Mouse (Mus musculus): ENCODE measurements around the gene Cyp27b1. TPM values are rescaled to one million over a fixed set of nuclear protein-coding genes. Genes with fewer than 3 reads are reported as not detected.
A peak's percentile ranks its signal among the peaks of the same experiment; 100 is the strongest.

Cyp27b1 gene
- polyA plus RNA-seq, 1 experiment from 2014 or later, result not detected

GRCm38 (mm10) chr10:127040569-127041214 is 7.4 kb upstream of the Cyp27b1 start:
- WGBS (ENCODE audit: missing documents), result 9% methylated on average over 20 of the region's 20 CpGs
- no peaks in the 10 kb centered on the region for H3K79me2 ChIP-seq (ENCODE audit: inconsistent target)
- no peak overlapping the region for H3K27ac ChIP-seq
- H3K4me3 ChIP-seq (ENCODE audit: inconsistent target), result peak overlapping the region; percentile 65
- no peaks in the 10 kb centered on the region for H3K36me3 ChIP-seq (ENCODE audit: inconsistent target)

DNA sequence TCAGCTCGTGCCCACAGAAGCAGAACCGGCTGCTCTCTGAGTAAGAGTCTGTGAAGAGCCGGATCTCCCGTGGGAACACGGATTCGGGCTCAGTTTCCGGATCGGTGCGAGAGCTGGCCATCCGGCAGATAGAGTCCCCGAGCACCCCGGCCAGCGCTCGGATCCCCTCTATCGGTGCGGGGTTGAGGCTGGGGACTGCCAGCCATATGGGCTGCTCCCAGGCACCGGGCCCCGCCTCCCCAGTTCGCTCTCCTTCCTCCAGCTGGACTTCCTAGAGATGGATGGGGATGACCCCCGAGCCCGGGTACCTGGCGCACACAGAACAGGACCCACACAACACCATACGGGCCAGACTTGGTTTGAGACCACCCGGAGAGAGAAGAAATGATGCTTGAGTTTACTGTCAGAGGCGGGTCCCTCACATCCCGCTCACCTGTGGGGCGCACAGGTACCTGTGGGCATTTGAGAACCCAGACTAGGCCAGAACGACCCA is 6.7 kb upstream of the Cyp27b1 start, which contains the start of the genes Mettl1 and Eef1akmt3:
Mettl1 (plus strand) TSS at position 141 of the 493 bp plus-strand sequence.
Eef1akmt3 (minus strand) TSS at position 240 of the 493 bp plus-strand sequence.
- peak within 1 kb of the TSS; percentile 65 for H3K4me3 ChIP-seq (ENCODE audit: inconsistent target)
- H3K36me3 ChIP-seq (ENCODE audit: inconsistent target), result no peaks in the 10 kb centered on the region
- H3K79me2 ChIP-seq (ENCODE audit: inconsistent target), result no peaks in the 10 kb centered on the region
- peak within 1 kb of the TSS; percentile 32; the same call in 1 of the 2 replicates for H3K27ac ChIP-seq
- WGBS (ENCODE audit: missing documents), result 1% methylated on average over 25 of the region's 28 CpGs

DNA sequence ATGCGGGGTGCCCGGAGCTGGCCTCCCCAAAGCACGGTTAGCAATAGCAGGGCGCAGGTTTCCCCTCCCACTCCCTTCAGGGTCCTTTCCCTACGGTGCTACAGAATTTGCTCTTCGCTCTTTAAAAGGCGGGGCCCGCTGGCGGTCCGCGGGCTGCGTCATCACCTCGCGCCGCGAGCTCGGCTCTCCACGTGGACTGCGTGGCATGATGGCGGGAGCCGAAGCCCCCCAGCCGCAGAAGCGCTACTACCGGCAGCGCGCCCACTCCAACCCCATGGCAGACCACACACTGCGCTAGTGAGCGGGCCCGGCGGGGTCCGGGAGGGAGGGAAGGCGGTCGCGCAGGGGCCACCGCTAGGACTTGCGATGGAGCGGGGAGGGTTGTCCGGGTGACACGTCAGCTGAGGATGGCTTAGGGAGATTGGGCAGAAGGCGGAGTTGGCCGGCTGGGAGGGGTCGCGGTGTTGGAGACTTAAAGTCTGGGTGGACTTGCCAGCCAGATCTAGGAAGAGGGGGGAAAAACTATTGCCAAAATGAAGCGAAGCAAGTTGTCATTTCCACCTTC is 6.2 kb upstream of the Cyp27b1 start:
- peak overlapping the region; percentile 32; the same call in 1 of the 2 replicates for H3K27ac ChIP-seq
- 1% methylated on average over 44 of the region's 44 CpGs for WGBS (ENCODE audit: missing documents)
- no peaks in the 10 kb centered on the region for H3K79me2 ChIP-seq (ENCODE audit: inconsistent target)
- H3K4me3 ChIP-seq (ENCODE audit: inconsistent target), result peak overlapping the region; percentile 65
- H3K36me3 ChIP-seq (ENCODE audit: inconsistent target), result no peaks in the 10 kb centered on the region

DNA sequence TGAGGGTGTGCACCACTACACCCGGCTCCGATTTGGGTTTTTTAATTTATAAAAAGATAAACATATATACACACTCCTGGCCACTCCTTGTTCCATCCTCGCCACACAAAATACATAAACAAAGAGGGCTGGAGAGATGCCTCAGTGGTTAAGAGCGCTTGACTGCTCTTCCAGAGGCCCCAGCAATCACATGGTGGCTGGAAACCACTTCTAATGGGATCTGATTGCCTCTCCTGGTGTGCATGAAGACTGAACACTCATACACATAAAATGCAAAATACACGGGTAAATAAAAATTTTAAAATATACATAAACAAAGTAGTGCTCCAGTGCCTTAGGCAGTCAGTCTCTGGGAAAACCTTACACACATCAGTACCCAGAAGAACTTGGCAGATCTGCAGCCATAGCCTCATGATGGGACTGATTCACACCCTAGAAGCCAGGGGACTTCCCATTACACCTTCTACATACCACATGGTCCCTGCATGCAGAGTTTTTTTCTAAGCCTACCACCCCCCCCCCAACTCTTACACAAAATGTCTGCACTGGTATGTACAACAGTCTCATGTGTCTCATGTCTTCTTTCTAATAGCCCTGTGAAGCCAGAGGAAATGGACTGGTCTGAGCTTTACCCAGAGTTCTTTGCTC is 5.5 kb upstream of the Cyp27b1 start:
- Histone ChIP-seq H3K79me2 (ENCODE audit: inconsistent target) (no peaks in the 10 kb centered on the region), H3K27ac (peak overlapping the region; percentile 32; the same call in 1 of the 2 replicates), H3K36me3 (ENCODE audit: inconsistent target) (no peaks in the 10 kb centered on the region), H3K4me3 (ENCODE audit: inconsistent target) (peak overlapping the region; percentile 65)
- 20% methylated on average over 5 of the region's 5 CpGs for WGBS (ENCODE audit: missing documents)

DNA sequence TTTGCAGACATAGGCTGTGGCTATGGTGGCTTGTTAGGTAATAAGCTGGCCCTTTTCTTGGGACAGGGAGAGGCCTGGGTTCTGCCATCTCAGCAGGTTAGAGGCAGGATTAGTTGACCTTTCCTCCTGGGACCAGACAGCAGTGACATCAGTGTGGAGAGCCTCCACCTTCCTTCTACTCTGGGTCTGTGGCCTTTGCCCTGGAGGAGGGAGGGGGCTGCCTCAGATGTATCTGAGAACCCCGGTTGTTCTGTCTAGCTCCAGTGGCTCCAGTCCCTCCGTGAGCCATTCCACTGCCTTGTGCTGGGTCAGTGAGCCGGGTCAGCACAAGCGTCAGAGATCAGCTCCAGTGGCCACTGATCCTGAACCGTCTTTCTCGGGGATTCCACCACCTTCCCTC is 4.9 kb upstream of the Cyp27b1 start:
- Histone ChIP-seq H3K36me3 (ENCODE audit: inconsistent target) (no peaks in the 10 kb centered on the region), H3K4me3 (ENCODE audit: inconsistent target) (no peak overlapping the region), H3K79me2 (ENCODE audit: inconsistent target) (no peaks in the 10 kb centered on the region), H3K27ac (no peak overlapping the region)
- 98% methylated on average over 6 of the region's 6 CpGs for WGBS (ENCODE audit: missing documents)

DNA sequence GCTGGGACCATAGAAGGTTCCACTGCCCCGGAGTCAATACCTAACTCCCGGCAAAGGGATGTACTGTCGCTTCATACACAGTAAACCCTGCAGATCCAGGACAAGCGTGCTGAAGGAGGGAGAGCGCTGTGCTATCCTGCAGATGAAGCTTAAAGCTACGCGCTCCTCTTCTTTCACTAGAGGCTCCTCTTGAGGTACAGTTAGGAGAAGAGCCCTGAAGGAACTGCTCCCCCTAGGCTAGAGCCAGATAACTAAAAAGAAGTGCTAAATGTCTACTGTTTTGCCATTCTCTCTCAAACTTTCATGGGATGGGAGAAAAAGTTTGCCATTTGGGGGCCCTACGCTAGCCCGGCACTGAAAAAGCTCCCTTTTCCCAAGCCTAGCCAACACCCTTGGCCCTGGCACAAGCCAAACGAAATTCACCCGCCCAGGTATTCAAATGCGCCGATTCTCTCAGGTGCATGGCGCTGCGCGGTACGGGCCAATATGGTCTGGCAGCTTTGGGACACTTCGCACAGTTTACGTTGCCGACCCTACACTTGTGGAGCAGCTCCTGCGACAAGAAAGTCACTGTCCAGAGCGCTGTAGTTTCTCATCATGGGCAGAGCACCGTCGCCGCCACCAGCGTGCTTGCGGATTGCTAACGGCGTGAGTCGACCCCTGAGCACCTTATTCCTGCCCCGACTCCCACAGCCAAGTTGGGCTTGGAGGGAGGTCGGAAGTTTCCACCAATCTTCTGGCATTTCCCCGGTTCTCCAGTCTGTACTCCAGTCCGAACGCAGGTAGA is 751 bp downstream of the Cyp27b1 start:
- no peak overlapping the region for H3K27ac ChIP-seq
- H3K79me2 ChIP-seq (ENCODE audit: inconsistent target), result no peaks in the 10 kb centered on the region
- H3K36me3 ChIP-seq (ENCODE audit: inconsistent target), result no peaks in the 10 kb centered on the region
- WGBS (ENCODE audit: missing documents), result 13% methylated on average over 35 of the region's 35 CpGs
- no peak overlapping the region for H3K4me3 ChIP-seq (ENCODE audit: inconsistent target)

DNA sequence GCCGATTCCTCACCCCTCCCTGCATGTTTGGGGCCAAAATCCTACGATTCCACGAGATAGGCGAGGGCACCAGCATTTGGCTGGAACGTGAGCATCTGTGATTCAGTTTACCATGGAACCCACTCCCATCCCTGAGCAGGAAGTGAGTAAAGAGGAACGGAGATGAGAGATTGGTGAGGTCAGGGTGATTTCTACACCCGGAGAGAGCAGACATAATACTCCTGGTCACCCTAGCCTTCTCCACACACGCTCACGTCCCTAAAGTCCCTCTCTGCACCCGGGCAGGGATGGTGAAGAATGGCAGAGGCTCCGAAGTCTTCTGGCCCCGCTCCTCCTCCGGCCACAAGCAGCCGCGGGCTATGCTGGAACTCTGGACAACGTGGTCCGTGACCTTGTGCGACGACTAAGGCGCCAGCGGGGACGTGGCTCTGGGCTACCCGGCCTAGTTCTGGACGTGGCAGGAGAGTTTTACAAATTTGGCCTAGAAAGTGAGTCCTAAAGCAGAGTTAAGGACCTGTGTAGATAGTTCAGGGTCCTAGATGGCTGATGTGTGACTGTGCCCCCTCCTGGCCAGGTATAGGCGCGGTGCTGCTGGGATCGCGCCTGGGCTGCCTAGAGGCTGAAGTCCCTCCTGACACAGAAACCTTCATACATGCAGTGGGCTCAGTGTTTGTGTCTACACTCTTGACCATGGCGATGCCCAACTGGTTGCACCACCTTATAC is 1.5 kb downstream of the Cyp27b1 start:
- Histone ChIP-seq H3K79me2 (ENCODE audit: inconsistent target) (no peaks in the 10 kb centered on the region), H3K4me3 (ENCODE audit: inconsistent target) (no peak overlapping the region), H3K36me3 (ENCODE audit: inconsistent target) (no peaks in the 10 kb centered on the region), H3K27ac (no peak overlapping the region)
- 4% methylated on average over 29 of the region's 29 CpGs for WGBS (ENCODE audit: missing documents)

GRCm38 (mm10) chr10:127050119-127050474 is 2.0 kb downstream of the Cyp27b1 start:
- WGBS (ENCODE audit: missing documents), result 5% methylated on average over 10 of the region's 10 CpGs
- H3K27ac ChIP-seq, result no peak overlapping the region
- H3K79me2 ChIP-seq (ENCODE audit: inconsistent target), result no peaks in the 10 kb centered on the region
- H3K36me3 ChIP-seq (ENCODE audit: inconsistent target), result no peaks in the 10 kb centered on the region
- H3K4me3 ChIP-seq (ENCODE audit: inconsistent target), result no peak overlapping the region

GRCm38 (mm10) chr10:127054646-127055045 is 6.6 kb downstream of the Cyp27b1 start:
- Histone ChIP-seq H3K36me3 (ENCODE audit: inconsistent target) (no peaks in the 10 kb centered on the region), H3K27ac (no peak overlapping the region), H3K4me3 (ENCODE audit: inconsistent target) (no peak overlapping the region), H3K79me2 (ENCODE audit: inconsistent target) (no peaks in the 10 kb centered on the region)
- 97% methylated on average over 4 of the region's 4 CpGs for WGBS (ENCODE audit: missing documents)

GRCm38 (mm10) chr10:127055406-127055805 is 7.4 kb downstream of the Cyp27b1 start:
- 14% methylated on average over 8 of the region's 8 CpGs for WGBS (ENCODE audit: missing documents)
- H3K4me3 ChIP-seq (ENCODE audit: inconsistent target), result no peak overlapping the region

DNA sequence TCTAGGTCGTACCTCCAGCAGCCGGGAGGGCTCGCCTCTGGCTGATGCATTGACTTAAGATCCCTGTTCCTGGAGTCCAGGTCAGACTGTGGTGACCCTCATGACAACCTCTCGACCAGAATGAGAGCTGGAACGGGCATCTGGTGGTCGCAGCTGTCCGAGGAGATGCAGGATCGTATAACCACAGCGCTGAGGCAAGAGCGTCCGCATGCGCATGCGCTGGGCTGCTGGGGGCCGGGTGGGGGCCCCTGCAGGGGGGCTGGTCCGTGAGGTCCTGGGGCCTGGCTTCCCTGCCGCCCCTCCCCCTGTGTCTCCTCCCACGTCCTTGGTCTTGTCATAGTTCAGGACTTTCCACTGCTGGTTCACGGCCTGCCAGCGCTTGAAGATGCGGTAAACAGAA is 8.4 kb downstream of the Cyp27b1 start:
- Histone ChIP-seq H3K79me2 (ENCODE audit: inconsistent target) (no peaks in the 10 kb centered on the region), H3K27ac (no peak overlapping the region)
- 88% methylated on average over 15 of the region's 20 CpGs for WGBS (ENCODE audit: missing documents)

More at GRCm38 (mm10) chr10:127055406-127055805, 7.4 kb downstream of the Cyp27b1 start:
- Histone ChIP-seq H3K79me2 (ENCODE audit: inconsistent target) (no peaks in the 10 kb centered on the region), H3K27ac (no peak overlapping the region), H3K36me3 (ENCODE audit: inconsistent target) (no peaks in the 10 kb centered on the region)

GRCm38 (mm10) chr10:127058161-127058560 is 10.1 kb downstream of the Cyp27b1 start:
- WGBS (ENCODE audit: missing documents), result 5% methylated on average over 9 of the region's 9 CpGs
- H3K4me3 ChIP-seq (ENCODE audit: inconsistent target), result no peak overlapping the region

More for the DNA sequence above, 8.4 kb downstream of the Cyp27b1 start:
- no peaks in the 10 kb centered on the region for H3K36me3 ChIP-seq (ENCODE audit: inconsistent target)
- H3K4me3 ChIP-seq (ENCODE audit: inconsistent target), result no peak overlapping the region

DNA sequence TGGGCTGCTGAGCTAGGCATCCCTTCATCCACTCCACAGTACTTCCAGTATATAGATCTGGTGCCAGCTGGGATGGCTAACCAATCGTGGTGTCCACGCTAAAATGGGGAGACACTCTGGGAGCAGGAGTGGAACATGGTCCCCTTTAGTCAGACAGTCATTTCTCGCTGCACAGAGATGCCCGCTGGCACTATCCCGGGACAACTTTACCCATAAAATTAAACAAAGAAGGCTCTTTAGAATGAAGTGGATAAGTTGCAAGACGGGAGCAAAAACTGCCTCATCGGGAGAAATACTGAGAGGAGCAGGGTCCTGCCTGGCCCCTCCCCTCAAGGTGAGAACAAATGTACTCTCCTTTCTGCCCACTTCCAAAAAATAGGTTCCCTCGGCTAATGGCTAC is 10.7 kb downstream of the Cyp27b1 start:
- WGBS (ENCODE audit: missing documents), result 25% methylated on average over 8 of the region's 8 CpGs
- Histone ChIP-seq H3K4me3 (ENCODE audit: inconsistent target) (no peak overlapping the region), H3K36me3 (ENCODE audit: inconsistent target) (no peaks in the 10 kb centered on the region), H3K27ac (no peak overlapping the region), H3K79me2 (ENCODE audit: inconsistent target) (peaks cover 3% of the 10 kb centered on the region)

More at GRCm38 (mm10) chr10:127058161-127058560, 10.1 kb downstream of the Cyp27b1 start:
- Histone ChIP-seq H3K79me2 (ENCODE audit: inconsistent target) (no peaks in the 10 kb centered on the region), H3K36me3 (ENCODE audit: inconsistent target) (no peaks in the 10 kb centered on the region), H3K27ac (no peak overlapping the region)

Measured in macrophage (primary cell).